Mouse (Mus musculus) forebrain, postnatal 0 days (tissue): ENCODE measurements around the gene Add2. TPM values are rescaled to one million over a fixed set of nuclear protein-coding genes. Genes with fewer than 3 reads are reported as not detected.

Experiments used
- ATAC-seq: fragments of 200-750 bp; cut with Nextera tagmentation; 2 replicates; pipeline ENCODE4 v1.8.0; 2017; ENCODE audit warnings: mild to moderate bottlenecking, moderate library complexity
- DNase-seq: peaks from one replicate; pipeline ENCODE4 v3.0.0-alpha.2; 2015
- H3K27ac ChIP-seq: fragments of 300-500 bp; sonication (generic); 2 replicates; pipeline ENCODE4 v1.5.1; 2014; ENCODE audit warnings: low read depth, mild to moderate bottlenecking, antibody characterized with exemption, low read length, moderate library complexity, mixed read lengths
- H3K27me3 ChIP-seq: fragments of 300-500 bp; sonication (generic); 2 replicates; pipeline ENCODE4 v1.6.1; 2014; ENCODE audit warnings: mild to moderate bottlenecking, low read length, mixed read lengths; ENCODE audit not compliant: insufficient read depth
- H3K36me3 ChIP-seq: fragments of 300-500 bp; sonication (generic); 2 replicates; pipeline ENCODE4 v1.6.1; 2014; ENCODE audit warnings: mild to moderate bottlenecking, moderate library complexity; ENCODE audit not compliant: insufficient read depth
- H3K4me1 ChIP-seq: fragments of 300-500 bp; sonication (generic); 2 replicates; pipeline ENCODE4 v1.6.1; 2014; ENCODE audit warnings: antibody characterized with exemption; ENCODE audit not compliant: insufficient read depth
- H3K4me2 ChIP-seq: fragments of 300-500 bp; sonication (generic); 2 replicates; pipeline ENCODE4 v1.6.1; 2014; ENCODE audit warnings: low read depth, mild to moderate bottlenecking, moderate library complexity
- H3K4me3 ChIP-seq: fragments of 300-500 bp; sonication (generic); 2 replicates; pipeline ENCODE4 v1.5.1; 2014; ENCODE audit warnings: low read depth, low read length, mixed read lengths
- H3K9ac ChIP-seq: fragments of 300-500 bp; sonication (generic); 2 replicates; pipeline ENCODE4 v1.6.1; 2014; ENCODE audit warnings: mild to moderate bottlenecking
- H3K9me3 ChIP-seq: fragments of 300-500 bp; sonication (generic); 2 replicates; pipeline ENCODE4 v1.6.1; 2016; ENCODE audit warnings: low read length
- CTCF ChIP-seq: sonication (generic); IDR thresholded peaks from 2 replicates; pipeline ENCODE4 v1.5.1; 2016; ENCODE audit warnings: antibody characterized with exemption, control low read depth, low read depth
- WGBS: fragments of 180-500 bp; shearing (Covaris S2); extraction: QIAGEN DNeasy Blood & Tissue Kit; methylation state at CpG from one replicate; pipeline ENCODE4 v1.1.7; 2014; 5-methylcytosine and 5-hydroxymethylcytosine counted together
- polyA plus RNA-seq: library from polyadenylated mRNA; unstranded; fragments of >200 nt; fragmentation: Nextera tagmentation; extraction: Ambion mirVana; gene quantifications from 2 replicates; pipeline ENCODE4 v1.2.1, GENCODE M21; 2015
- total RNA-seq: library from RNA; depleted of rRNA; stranded (reverse); fragments of >200 nt; gene quantifications from 2 replicates; pipeline ENCODE4 v1.2.3, GENCODE M21; 2014

Add2 gene
- total and polyA plus RNA-seq, 2 experiments from 2014 or later: 186 to 267 TPM

DNA sequence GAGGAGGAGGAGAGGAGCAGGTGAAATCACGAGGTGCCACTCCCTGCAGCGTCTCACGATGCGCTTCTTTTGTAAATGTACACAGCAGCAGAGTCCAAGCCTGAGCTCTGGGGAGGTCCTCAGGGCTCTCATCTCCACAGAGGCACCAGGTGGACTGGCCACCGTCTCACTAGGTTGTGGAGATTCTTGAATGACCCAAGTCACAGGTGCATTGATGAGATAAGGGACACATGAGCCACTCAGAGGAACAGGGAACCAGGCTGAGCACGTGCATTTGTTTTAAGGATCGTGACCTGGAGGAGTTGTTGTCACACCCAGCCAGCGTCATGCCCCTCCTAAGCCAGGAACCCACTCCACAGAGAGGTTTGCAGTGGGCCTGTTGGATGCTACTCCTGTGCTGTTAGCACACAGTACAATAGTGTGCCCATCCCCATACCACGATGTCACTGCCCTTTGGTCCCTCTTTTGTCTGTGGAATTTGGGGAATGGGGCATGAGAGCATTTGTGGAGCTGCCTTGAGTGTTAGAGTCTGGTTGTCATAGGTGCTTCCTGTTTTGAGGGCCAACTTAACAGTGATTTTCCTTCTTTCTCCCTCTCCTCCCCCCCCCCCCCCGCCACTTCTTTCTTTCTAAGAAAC is 65.8 kb downstream of the Add2 start:
- no peak for ATAC-seq
- 76% methylated on average over 10 of the region's 10 CpGs for WGBS
- Histone ChIP-seq H3K4me2 (no peak overlapping the region), H3K9me3 (no peaks in the 10 kb centered on the region), H3K4me1 (no peaks in the 10 kb centered on the region), H3K4me3 (no peak overlapping the region), H3K36me3 (peaks cover 48% of the 10 kb centered on the region), H3K27me3 (no peaks in the 10 kb centered on the region), H3K27ac (no peak overlapping the region), H3K9ac (no peak overlapping the region)
- no peak for DNase-seq
- no peak for TF ChIP-seq CTCF

DNA sequence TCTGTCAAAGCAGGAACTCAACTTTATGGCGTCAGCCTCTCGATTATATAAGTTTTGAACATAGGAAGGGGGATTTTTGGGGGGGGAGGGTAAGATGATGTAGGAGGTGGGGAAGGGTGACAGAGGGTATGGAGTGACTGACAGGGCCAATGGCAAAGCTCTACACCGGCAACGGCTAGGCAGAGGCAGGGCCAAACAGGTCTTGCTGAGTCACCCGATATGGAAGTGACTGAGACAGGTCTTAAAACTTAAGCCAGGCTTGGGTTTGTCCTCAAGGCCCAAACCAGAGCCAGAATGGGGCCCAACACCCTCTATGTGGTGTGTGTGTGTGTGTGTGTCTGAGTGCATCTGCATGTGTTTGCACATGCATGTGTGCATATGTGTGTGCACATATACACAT is 67.0 kb downstream of the Add2 start:
- Histone ChIP-seq H3K4me3 (no peak overlapping the region), H3K27me3 (no peaks in the 10 kb centered on the region), H3K4me2 (no peak overlapping the region), H3K27ac (no peak overlapping the region), H3K9me3 (no peaks in the 10 kb centered on the region), H3K4me1 (no peaks in the 10 kb centered on the region), H3K9ac (no peak overlapping the region), H3K36me3 (peaks cover 60% of the 10 kb centered on the region)
- ATAC-seq: no peak
- TF ChIP-seq CTCF: no peak
- WGBS: 83% methylated on average over 5 of the region's 5 CpGs
- no peak for DNase-seq

DNA sequence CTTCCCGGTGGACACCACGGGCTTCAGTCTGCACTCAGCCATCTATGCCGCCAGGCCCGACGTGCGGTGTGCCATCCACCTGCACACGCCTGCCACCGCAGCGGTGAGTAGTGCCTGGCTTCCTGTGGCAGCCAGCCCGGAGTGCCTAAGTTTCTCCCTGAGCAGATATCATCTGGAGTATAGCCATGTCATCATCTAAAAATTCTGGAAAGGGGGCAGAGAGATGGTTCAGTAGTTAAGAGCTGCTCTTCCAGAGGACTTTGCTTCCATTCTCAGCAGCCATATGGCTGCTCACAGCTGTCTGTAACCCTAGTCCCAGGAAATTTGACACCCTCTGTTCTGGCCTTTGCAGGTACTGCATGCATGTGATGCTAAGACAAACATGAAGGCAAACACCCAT is 68.3 kb downstream of the Add2 start:
- ATAC-seq (no peak), DNase-seq (no peak)
- Histone ChIP-seq H3K4me1 (no peaks in the 10 kb centered on the region), H3K9ac (no peak overlapping the region), H3K27ac (no peak overlapping the region), H3K9me3 (no peaks in the 10 kb centered on the region), H3K4me3 (no peak overlapping the region), H3K36me3 (peaks cover 71% of the 10 kb centered on the region), H3K4me2 (no peak overlapping the region), H3K27me3 (no peaks in the 10 kb centered on the region)
- WGBS: 84% methylated on average over 10 of the region's 10 CpGs
- TF ChIP-seq CTCF: no peak

DNA sequence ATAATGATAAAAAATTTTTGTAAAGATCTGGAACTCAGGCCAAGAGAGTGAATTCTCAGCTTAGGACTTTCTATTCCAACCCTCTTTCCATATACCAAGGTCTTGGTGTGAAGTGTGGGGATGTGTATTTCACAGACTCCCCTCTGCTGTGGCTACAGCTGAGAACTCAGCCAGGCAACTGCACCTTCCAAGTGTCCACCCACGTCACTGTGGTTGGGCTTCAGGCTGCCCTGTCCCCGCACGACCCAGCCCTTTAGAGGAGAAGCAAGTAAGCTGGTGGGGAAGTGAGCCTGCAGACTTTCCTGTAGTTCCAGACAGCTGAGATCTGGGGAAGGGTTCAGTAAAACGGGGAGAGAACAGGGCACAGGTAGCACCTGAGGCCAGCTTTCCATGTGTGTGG is 68.7 kb downstream of the Add2 start:
- no peak for DNase-seq
- H3K4me3 ChIP-seq: no peak overlapping the region
- TF ChIP-seq CTCF: no peak
- H3K9ac ChIP-seq: no peak overlapping the region
- H3K4me1 ChIP-seq: no peaks in the 10 kb centered on the region
- 84% methylated on average over 4 of the region's 4 CpGs for WGBS
- H3K4me2 ChIP-seq: no peak overlapping the region
- H3K27me3 ChIP-seq: no peaks in the 10 kb centered on the region
- no peak overlapping the region for H3K27ac ChIP-seq
- peaks cover 71% of the 10 kb centered on the region for H3K36me3 ChIP-seq
- no peaks in the 10 kb centered on the region for H3K9me3 ChIP-seq
- ATAC-seq: no peak

DNA sequence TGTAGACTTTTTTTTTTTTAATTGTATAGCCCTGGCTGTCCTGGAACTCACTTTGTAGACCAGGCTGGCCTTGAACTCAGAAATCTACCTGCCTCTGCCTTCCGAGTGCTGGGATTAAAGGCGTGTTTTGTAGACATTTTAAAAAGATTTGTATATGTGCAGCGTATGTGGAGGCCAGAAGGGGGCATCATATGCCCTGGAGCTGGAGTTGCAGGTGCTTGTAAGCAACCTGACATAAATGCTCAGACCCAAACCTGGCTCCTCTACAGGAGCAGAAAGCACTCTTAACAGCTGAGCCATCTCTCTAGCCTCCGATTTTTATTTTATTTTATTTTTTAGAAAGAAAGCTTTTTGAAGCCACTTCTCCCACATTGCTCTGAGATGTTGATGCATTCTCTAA is 70.5 kb downstream of the Add2 start:
- WGBS: 80% methylated on average over 4 of the region's 4 CpGs
- DNase-seq: no peak
- ATAC-seq: no peak
- H3K4me3 ChIP-seq: no peak overlapping the region
- H3K4me2 ChIP-seq: no peak overlapping the region
- peak; percentile 35; the same call in 1 of the 2 replicates for TF ChIP-seq CTCF
- H3K36me3 ChIP-seq: peaks cover 67% of the 10 kb centered on the region
- no peaks in the 10 kb centered on the region for H3K27me3 ChIP-seq
- no peak overlapping the region for H3K9ac ChIP-seq
- no peaks in the 10 kb centered on the region for H3K9me3 ChIP-seq
- no peak overlapping the region for H3K27ac ChIP-seq
- H3K4me1 ChIP-seq: peaks cover 10% of the 10 kb centered on the region; the same call in 1 of the 2 replicates

DNA sequence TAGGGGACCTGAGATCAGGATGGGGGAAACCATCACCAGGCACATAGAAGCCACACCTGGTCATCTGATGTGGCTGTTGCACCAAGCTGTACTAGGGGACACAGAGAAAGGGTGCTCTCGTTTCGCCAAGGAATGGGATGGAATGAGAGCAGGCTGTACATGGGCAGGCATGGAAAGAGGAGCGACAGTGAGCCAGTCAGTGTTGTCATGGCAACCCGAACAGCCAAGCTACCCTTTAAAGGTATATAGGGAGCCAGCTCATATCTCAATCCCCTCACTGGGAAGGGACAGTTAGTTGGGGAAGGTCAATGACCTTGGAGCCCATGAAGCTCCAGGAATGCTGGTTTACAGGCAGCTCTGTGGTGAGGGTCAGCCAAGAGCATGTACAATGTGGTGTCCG is 73.0 kb downstream of the Add2 start:
- no peak overlapping the region for H3K4me3 ChIP-seq
- H3K27ac ChIP-seq: peak overlapping the region; percentile 89
- TF ChIP-seq CTCF: no peak
- peaks cover 87% of the 10 kb centered on the region for H3K36me3 ChIP-seq
- DNase-seq (peak; percentile 32), ATAC-seq (0 out of 2 replicates have a peak, but pooled peaks have one; percentile 9)
- peaks cover 10% of the 10 kb centered on the region; the same call in 1 of the 2 replicates for H3K4me1 ChIP-seq
- no peak overlapping the region for H3K4me2 ChIP-seq
- no peaks in the 10 kb centered on the region for H3K9me3 ChIP-seq
- WGBS: 70% methylated on average over 5 of the region's 5 CpGs
- no peaks in the 10 kb centered on the region for H3K27me3 ChIP-seq
- H3K9ac ChIP-seq: no peak overlapping the region; the same call in 1 of the 2 replicates

DNA sequence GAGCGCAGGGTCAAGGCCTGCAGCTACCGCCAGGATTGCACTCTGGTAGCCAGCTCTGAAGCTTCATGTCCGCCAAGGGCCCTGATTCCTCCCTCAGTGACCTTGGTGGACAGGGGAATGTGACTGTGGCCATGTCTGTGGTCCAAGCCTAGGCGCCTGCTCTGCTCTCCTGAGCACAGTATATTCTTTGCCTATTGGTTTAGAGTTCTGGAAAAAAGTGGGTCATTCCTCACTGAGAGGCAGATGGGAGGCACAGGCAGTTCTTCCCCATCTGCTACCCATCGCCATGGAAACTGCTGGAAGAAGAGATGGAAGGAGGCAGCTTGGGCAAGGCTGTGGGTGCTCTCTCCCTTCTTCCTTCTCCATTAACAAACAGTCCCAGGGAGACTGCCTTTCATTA is 74.4 kb downstream of the Add2 start:
- TF ChIP-seq CTCF: no peak
- peak; percentile 84 for DNase-seq
- Histone ChIP-seq H3K36me3 (peaks cover 87% of the 10 kb centered on the region), H3K9ac (no peak overlapping the region), H3K4me3 (no peak overlapping the region), H3K9me3 (no peaks in the 10 kb centered on the region), H3K4me2 (no peak overlapping the region), H3K27me3 (no peaks in the 10 kb centered on the region), H3K27ac (peak overlapping the region; percentile 89), H3K4me1 (peaks cover 10% of the 10 kb centered on the region; the same call in 1 of the 2 replicates)
- WGBS: 65% methylated on average over 5 of the region's 5 CpGs
- ATAC-seq: peak; percentile 92
